Mouse (Mus musculus): Measurements from ENCODE around the gene Zfp27.
"Not testable (repeated sequence)": the region's sequence is repeated elsewhere in the genome, so short reads cannot be mapped to it uniquely, and the experiment has no call there.

Zfp27 gene

GRCm38 (mm10) chr7:29898351-29898750 lies 8.0 kb downstream of the Zfp27 start:
- in situ Hi-C loops (cut with MboI; ENCODE audit: unreplicated experiment in 2 of 2) = loop anchor here in 1 of 2 experiments (5.0 kb wide), 1 partner anchor 41 kb away; the partner anchor contains the start of gene Zfp420

- in situ Hi-C loops (cut with MboI; ENCODE audit: unreplicated experiment in 2 of 2) = no loop called here
Measured at GRCm38 (mm10) chr7:29892756-29893155, 13.6 kb downstream of the Zfp27 start.

GRCm38 (mm10) chr7:29890501-29890900 lies 15.9 kb downstream of the Zfp27 start:
- in situ Hi-C loops (cut with MboI; ENCODE audit: unreplicated experiment in 2 of 2) = no loop called here

GRCm38 (mm10) chr7:29880916-29881315 lies 25.5 kb downstream of the Zfp27 start:
- in situ Hi-C loops (cut with MboI; ENCODE audit: unreplicated experiment in 2 of 2) = no loop called here

- in situ Hi-C loops (cut with MboI; ENCODE audit: unreplicated experiment in 2 of 2) = no loop called here
Measured at GRCm38 (mm10) chr7:29880056-29880455, 26.3 kb downstream of the Zfp27 start.

GRCm38 (mm10) chr7:29877561-29877960 lies 28.8 kb downstream of the Zfp27 start:
- in situ Hi-C loops (cut with MboI; ENCODE audit: unreplicated experiment in 2 of 2) = not testable (repeated sequence)

GRCm38 (mm10) chr7:29874256-29874655 lies 32.1 kb downstream of the Zfp27 start:
- in situ Hi-C loops (cut with MboI; ENCODE audit: unreplicated experiment in 2 of 2) = no loop called here

- in situ Hi-C loops (cut with MboI; ENCODE audit: unreplicated experiment in 2 of 2) = no loop called here
Measured at GRCm38 (mm10) chr7:29861660-29862059, 44.7 kb downstream of the Zfp27 start.

- in situ Hi-C loops (cut with MboI; ENCODE audit: unreplicated experiment in 2 of 2) = loop anchor here (5.0 to 10.0 kb wide), 2 partner anchors 37 to 125 kb away; partner anchors contain the start of gene Zfp568 (in 1 of the 2)
Measured at GRCm38 (mm10) chr7:29859532-29860517, 46.5 kb downstream of the Zfp27 start, which contains the start of gene Zfp420. Zfp420 (plus strand) TSS chr7:29859979.

GRCm38 (mm10) chr7:29853219-29853842 lies 53.0 kb downstream of the Zfp27 start, which contains the start of gene Zfp940:
Zfp940 (minus strand) TSS chr7:29853669.
- in situ Hi-C loops (cut with MboI; ENCODE audit: unreplicated experiment in 2 of 2) = loop anchor here (5.0 to 10.0 kb wide), 2 partner anchors 36 to 131 kb away; partner anchors contain the start of genes Zfp568 (in 1 of the 2) and Zfp790 (in 1 of the 2)

GRCm38 (mm10) chr7:29852831-29853218 lies 53.5 kb downstream of the Zfp27 start:
- in situ Hi-C loops (cut with MboI; ENCODE audit: unreplicated experiment in 2 of 2) = loop anchor here (5.0 to 10.0 kb wide), 2 partner anchors 36 to 132 kb away; partner anchors contain the start of genes Zfp568 (in 1 of the 2) and Zfp790 (in 1 of the 2)

- in situ Hi-C loops (cut with MboI; ENCODE audit: unreplicated experiment in 2 of 2) = no loop called here
Measured at GRCm38 (mm10) chr7:29844616-29845015, 61.8 kb downstream of the Zfp27 start.

All from v-Abl transformed pro-B cells (cell line).